Mouse (Mus musculus) liver, embryonic 14.5 days (tissue): ENCODE data around the gene Mex3a.

ENCODE experiments used
- CTCF ChIP-seq: IDR thresholded peaks from 2 replicates; pipeline ENCODE4 v1.5.1; 2016; ENCODE audit warnings: antibody characterized with exemption, low read depth, control low read depth
- EP300 ChIP-seq: IDR thresholded peaks from 2 replicates; pipeline ENCODE4 v1.6.1; 2016; ENCODE audit warnings: antibody characterized with exemption, low read depth

- TF ChIP-seq CTCF: no peak
- TF ChIP-seq EP300: no peak
Observed at GRCm38 (mm10) chr3:88515095-88515386, 17.2 kb upstream of the Mex3a start.
